Mouse (Mus musculus) hindbrain, postnatal 0 days (tissue): ENCODE measurements around the gene Galntl6. TPM values are rescaled to one million over a fixed set of nuclear protein-coding genes. Genes with fewer than 3 reads are reported as not detected.
A peak's percentile ranks its signal among the peaks of the same experiment; 100 is the strongest.

Experiments used
- ATAC-seq: fragments of 200-750 bp; cut with Nextera tagmentation; 2 replicates; pipeline ENCODE4 v1.8.0; 2017; ENCODE audit warnings: mild to moderate bottlenecking, moderate TSS enrichment, moderate library complexity
- DNase-seq: peaks from one replicate; pipeline ENCODE4 v3.0.0-alpha.2; 2015; ENCODE audit warnings: low spot score
- H3K27ac ChIP-seq: fragments of 300-500 bp; sonication (generic); 2 replicates; pipeline ENCODE4 v1.5.1; 2014; ENCODE audit warnings: mild to moderate bottlenecking
- H3K27me3 ChIP-seq: fragments of 300-500 bp; sonication (generic); 2 replicates; pipeline ENCODE4 v1.6.1; 2014; ENCODE audit warnings: low read length, mixed read lengths; ENCODE audit not compliant: insufficient read depth
- H3K36me3 ChIP-seq: fragments of 300-500 bp; sonication (generic); 2 replicates; pipeline ENCODE4 v1.6.1; 2014; ENCODE audit warnings: low read length, mixed read lengths; ENCODE audit not compliant: insufficient read depth
- H3K4me1 ChIP-seq: fragments of 300-500 bp; sonication (generic); 2 replicates; pipeline ENCODE4 v1.6.1; 2014; ENCODE audit warnings: antibody characterized with exemption, low read length, mixed read lengths; ENCODE audit not compliant: insufficient read depth
- H3K4me2 ChIP-seq: fragments of 300-500 bp; sonication (generic); 2 replicates; pipeline ENCODE4 v1.6.1; 2014; ENCODE audit warnings: low read depth, mild to moderate bottlenecking, low read length, moderate library complexity, mixed read lengths
- H3K4me3 ChIP-seq: fragments of 300-500 bp; sonication (generic); 2 replicates; pipeline ENCODE4 v1.5.1; 2014; ENCODE audit warnings: low read length
- H3K9ac ChIP-seq: fragments of 300-500 bp; sonication (generic); replicated peaks from 2 replicates; pipeline ENCODE4 v1.6.1; 2014; ENCODE audit warnings: mild to moderate bottlenecking, low read length, moderate library complexity, mixed read lengths
- H3K9me3 ChIP-seq: fragments of 300-500 bp; sonication (generic); 2 replicates; pipeline ENCODE4 v1.6.1; 2016; ENCODE audit warnings: low read length, mixed read lengths
- CTCF ChIP-seq: IDR thresholded peaks from 2 replicates; pipeline ENCODE4 v1.5.1; 2016; ENCODE audit warnings: antibody characterized with exemption, control low read depth, low read depth
- WGBS: fragments of 180-500 bp; shearing (Covaris S2); extraction: QIAGEN DNeasy Blood & Tissue Kit; methylation state at CpG from one replicate; pipeline ENCODE4 v1.1.7; 2014; 5-methylcytosine and 5-hydroxymethylcytosine counted together
- polyA plus RNA-seq: library from polyadenylated mRNA; unstranded; fragments of >200 nt; fragmentation: Nextera tagmentation; extraction: Ambion mirVana; gene quantifications from 2 replicates; pipeline ENCODE4 v1.2.1, GENCODE M21; 2015
- total RNA-seq: library from RNA; depleted of rRNA; stranded (reverse); fragments of >200 nt; gene quantifications from 2 replicates; pipeline ENCODE4 v1.2.3, GENCODE M21; 2014

Galntl6 gene
- total and polyA plus RNA-seq, 2 experiments from 2014 or later, result 16.5 to 26.5 TPM

DNA sequence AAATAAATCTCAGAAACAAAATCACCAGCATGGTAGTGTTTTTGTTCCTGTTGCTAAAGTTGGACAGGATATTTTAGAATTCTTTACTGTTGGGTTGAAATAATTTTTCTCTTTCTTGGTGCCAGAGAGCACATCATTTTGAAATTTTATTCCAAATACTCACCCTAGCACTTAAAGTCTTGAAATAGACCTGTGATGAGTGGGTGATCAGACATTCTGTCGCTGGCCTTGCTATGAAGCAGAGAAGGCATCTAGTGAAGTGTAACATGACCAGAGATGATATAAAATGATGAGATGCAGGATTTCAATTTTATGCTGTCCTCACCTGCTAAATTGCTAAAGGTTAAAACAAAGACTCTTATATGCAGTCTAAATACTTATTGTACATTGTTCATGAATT lies 581.3 kb downstream of the Galntl6 start:
- WGBS, result 71% methylated on average over 1 of the region's 1 CpGs
- Histone ChIP-seq H3K4me3 (no peak overlapping the region), H3K4me2 (no peak overlapping the region), H3K4me1 (no peaks in the 10 kb centered on the region), H3K9ac (no peak overlapping the region), H3K36me3 (no peaks in the 10 kb centered on the region), H3K27ac (no peak overlapping the region), H3K27me3 (no peaks in the 10 kb centered on the region), H3K9me3 (no peaks in the 10 kb centered on the region)
- ATAC-seq (no peak), DNase-seq (no peak)
- TF ChIP-seq CTCF, result no peak

DNA sequence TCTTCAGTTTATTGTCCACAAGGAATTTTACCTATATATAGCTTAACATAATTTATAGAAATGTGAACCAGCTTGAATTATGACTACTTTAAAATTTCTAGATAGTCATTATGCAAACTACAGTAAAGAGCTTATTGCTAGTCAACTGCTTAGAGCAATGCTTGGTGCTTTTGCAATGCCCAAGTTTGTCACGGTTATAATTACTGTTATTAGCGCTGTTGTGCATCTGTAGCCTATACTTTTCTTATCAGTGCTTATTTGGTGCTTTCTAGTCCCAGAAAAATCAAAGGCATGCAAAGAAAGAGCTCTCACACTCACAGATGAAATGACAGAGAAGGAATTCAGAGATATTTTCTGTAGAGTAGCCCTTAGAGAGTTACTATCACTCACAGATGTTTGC lies 599.0 kb downstream of the Galntl6 start:
- H3K4me1 ChIP-seq, result no peaks in the 10 kb centered on the region
- no peaks in the 10 kb centered on the region for H3K9me3 ChIP-seq
- DNase-seq (no peak), ATAC-seq (no peak)
- H3K36me3 ChIP-seq, result no peaks in the 10 kb centered on the region
- whole genome bisulfite sequencing, result 85% methylated on average over 2 of the region's 2 CpGs
- no peak overlapping the region for H3K4me2 ChIP-seq
- no peaks in the 10 kb centered on the region for H3K27me3 ChIP-seq
- no peak overlapping the region for H3K27ac ChIP-seq
- no peak overlapping the region for H3K9ac ChIP-seq
- TF ChIP-seq CTCF, result no peak
- no peak overlapping the region for H3K4me3 ChIP-seq

DNA sequence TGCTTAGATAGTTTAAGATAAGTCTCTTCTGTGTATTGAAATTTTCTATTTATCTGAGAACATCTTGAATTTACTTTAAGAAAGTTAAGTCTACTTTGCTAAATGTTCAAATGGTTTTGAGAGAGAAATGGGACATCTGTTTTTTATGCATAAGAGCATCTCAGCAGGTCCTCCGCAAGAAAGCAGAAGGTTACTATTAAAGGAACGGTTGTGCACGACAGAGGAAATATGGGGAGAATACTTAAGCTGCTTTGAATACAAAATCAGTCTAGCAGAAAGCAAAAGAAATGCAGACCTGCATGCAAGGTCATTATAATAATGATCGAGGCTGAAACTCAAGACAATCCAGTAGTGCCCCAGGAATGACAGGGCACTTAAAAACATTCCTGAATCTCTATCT lies 621.0 kb downstream of the Galntl6 start:
- no peak overlapping the region for H3K27ac ChIP-seq

DNA sequence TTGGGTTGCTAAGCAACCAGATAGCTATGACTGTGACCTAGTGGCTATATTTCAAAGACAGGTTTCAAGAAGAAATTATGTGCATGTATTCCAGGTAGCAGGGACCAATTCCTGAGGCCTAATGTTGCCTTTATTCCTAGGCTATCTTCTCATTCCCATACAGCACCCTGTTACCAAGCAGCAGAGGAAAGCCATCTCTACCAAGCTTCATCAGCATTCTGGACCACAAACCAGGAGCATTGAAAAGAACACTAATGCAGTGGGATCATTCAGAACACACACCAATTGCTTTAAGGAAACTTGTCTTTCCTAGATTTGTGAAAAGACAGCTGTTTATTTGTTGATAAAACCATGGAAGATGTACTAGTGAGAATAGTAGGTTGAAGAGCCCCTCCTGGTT lies 622.4 kb downstream of the Galntl6 start:
- no peak overlapping the region for H3K4me2 ChIP-seq
- peak; percentile 11 for DNase-seq

More for the DNA sequence above, 621.0 kb downstream of the Galntl6 start:
- DNase-seq, result no peak
- Histone ChIP-seq H3K4me1 (no peaks in the 10 kb centered on the region), H3K36me3 (no peaks in the 10 kb centered on the region), H3K4me2 (no peak overlapping the region), H3K4me3 (no peak overlapping the region), H3K9ac (no peak overlapping the region), H3K9me3 (no peaks in the 10 kb centered on the region), H3K27me3 (no peaks in the 10 kb centered on the region)
- 44% methylated on average over 4 of the region's 4 CpGs for WGBS
- no peak for ATAC-seq
- TF ChIP-seq CTCF, result no peak

DNA sequence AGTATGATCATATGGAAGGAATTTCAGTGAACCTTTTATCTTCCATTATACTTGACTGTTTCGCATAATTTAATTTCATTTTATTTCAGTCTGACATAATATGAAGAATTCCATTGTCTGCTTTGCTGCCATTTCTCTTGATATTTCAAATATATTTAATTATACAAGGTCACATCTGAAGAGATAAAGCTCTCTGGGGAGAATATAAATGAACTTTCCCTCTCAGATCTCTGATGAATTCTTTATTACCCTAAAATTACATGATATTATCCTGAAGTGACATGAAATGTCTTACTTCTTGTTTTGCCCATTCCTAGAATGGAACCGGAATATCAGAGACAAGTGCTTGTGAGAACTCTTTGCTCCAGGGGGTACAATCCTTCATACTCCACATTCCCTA lies 647.0 kb downstream of the Galntl6 start:
- no peaks in the 10 kb centered on the region for H3K36me3 ChIP-seq
- H3K4me2 ChIP-seq, result no peak overlapping the region
- H3K27ac ChIP-seq, result no peak overlapping the region
- no peaks in the 10 kb centered on the region for H3K27me3 ChIP-seq
- no peak overlapping the region for H3K4me3 ChIP-seq
- 78% methylated on average over 2 of the region's 2 CpGs for WGBS
- DNase-seq (no peak), ATAC-seq (no peak)
- H3K9me3 ChIP-seq, result no peaks in the 10 kb centered on the region
- no peaks in the 10 kb centered on the region for H3K4me1 ChIP-seq
- H3K9ac ChIP-seq, result no peak overlapping the region
- TF ChIP-seq CTCF, result no peak

More for the DNA sequence above, 622.4 kb downstream of the Galntl6 start:
- ATAC-seq, result 0 out of 2 replicates have a peak, but pooled peaks have one; percentile 55
- no peak for TF ChIP-seq CTCF
- no peaks in the 10 kb centered on the region for H3K36me3 ChIP-seq
- no peaks in the 10 kb centered on the region for H3K9me3 ChIP-seq
- no peak overlapping the region for H3K27ac ChIP-seq
- no peaks in the 10 kb centered on the region for H3K27me3 ChIP-seq
- no peak overlapping the region for H3K9ac ChIP-seq
- no peak overlapping the region for H3K4me3 ChIP-seq
- H3K4me1 ChIP-seq, result no peaks in the 10 kb centered on the region

DNA sequence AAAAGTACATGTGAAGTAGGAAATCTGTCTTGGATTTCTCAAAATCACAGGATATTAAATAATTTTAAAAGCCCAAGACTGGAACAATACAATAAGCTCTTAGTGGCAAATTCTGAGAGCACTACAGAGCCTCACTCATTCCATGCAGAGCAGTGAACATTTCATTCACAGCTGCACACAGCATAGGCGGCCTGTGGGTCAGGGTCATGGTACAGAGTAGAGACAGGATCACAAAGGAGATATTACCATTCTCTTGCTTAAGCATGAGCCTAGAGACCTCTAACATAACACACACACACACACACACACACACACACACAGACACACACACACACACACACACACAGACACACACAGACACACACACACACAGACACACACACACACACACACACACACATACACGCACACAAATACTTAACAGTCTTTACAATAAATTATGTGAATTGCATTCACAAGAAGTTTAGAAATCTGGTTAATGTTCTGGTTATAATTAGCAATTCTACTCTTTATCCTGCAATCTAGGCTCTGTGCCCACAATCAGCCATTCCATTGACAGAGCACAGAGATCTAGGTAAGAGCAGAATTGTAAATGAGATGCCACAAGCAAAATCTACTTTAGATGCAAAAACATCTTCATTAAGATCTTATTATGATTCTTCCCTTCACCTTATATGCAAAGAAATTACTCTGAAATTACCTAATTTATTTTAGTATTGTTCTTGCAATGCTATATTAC lies 653.7 kb downstream of the Galntl6 start:
- Histone ChIP-seq H3K36me3 (no peaks in the 10 kb centered on the region), H3K27ac (no peak overlapping the region), H3K9ac (no peak overlapping the region), H3K4me2 (no peak overlapping the region), H3K4me1 (no peaks in the 10 kb centered on the region), H3K4me3 (no peak overlapping the region), H3K9me3 (no peaks in the 10 kb centered on the region), H3K27me3 (no peaks in the 10 kb centered on the region)
- no peak for ATAC-seq
- peak; percentile 10 for DNase-seq
- no peak for TF ChIP-seq CTCF
- 57% methylated on average over 2 of the region's 2 CpGs for WGBS

DNA sequence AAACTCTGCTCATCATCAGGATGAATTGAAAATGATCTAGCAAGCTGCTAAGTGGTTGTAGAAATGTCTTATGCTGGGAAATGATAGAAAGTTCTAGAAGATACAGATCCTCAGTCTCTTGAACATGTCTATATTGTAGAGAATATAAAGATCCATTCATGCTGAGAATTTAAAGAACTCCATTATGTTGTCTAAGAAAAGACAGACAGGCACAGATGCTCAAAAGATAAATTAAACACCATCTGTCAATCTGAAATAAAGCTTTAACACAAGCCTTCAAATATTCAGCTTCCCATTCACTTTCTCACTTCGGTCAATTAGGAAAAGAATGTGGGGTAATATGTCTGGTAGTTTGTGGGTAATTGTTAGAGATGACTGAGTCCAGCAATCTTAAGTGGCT lies 658.8 kb downstream of the Galntl6 start:
- H3K9me3 ChIP-seq, result no peaks in the 10 kb centered on the region
- DNase-seq, result no peak
- H3K4me2 ChIP-seq, result no peak overlapping the region
- no peak overlapping the region for H3K27ac ChIP-seq
- H3K36me3 ChIP-seq, result no peaks in the 10 kb centered on the region
- no peaks in the 10 kb centered on the region for H3K4me1 ChIP-seq
- H3K27me3 ChIP-seq, result no peaks in the 10 kb centered on the region
- no peak for ATAC-seq
- H3K9ac ChIP-seq, result no peak overlapping the region
- no peak for TF ChIP-seq CTCF
- WGBS, result 32% methylated on average over 1 of the region's 1 CpGs
- no peak overlapping the region for H3K4me3 ChIP-seq
